Mouse (Mus musculus) E14TG2a.4 (cell line): ENCODE data around the gene Gm20388.

Experiments
- CTCF ChIP-seq: conservative IDR thresholded peaks from 2 replicates; pipeline ENCODE4 v1.5.1; 2014; ENCODE audit warnings: low read length
- NANOG ChIP-seq: IDR thresholded peaks from 2 replicates; pipeline ENCODE4 v1.6.1; 2014; ENCODE audit warnings: borderline replicate concordance, low read length, mixed read lengths
- POU5F1 ChIP-seq: IDR thresholded peaks from 2 replicates; pipeline ENCODE4 v1.6.1; 2014; ENCODE audit warnings: low read length, borderline replicate concordance

DNA sequence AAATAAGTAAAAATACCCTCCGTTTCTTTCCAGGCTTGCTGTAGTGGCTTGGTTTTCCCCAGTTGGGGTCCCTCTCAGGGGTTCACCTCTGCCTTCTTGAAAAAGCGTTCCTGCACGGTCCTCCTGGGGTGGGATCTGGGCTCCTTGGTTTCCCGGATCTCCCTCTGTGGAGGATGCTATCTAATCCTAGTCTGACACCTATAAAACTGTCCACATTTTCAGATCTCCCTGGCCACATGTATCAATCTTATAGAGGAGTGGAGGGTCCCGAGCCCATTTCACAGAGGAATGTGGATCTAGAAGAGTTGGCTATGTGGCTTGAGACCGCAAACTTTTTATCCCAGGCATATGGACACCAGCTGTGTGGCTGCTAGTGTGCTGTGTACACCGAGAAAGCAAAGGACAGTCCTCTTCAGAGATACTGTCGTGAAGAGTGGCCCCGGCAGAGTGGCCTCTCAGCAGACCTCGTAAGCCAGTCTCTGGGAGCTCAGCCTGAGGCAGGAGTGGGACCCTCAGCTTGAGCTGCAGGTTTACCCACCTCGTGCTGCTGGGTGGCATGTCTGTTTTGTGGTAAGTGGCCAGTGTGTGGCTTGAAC, 2768.8 kb downstream of the Gm20388 start:
- TF ChIP-seq CTCF = no peak
- no peak for TF ChIP-seq POU5F1
- TF ChIP-seq NANOG = no peak
